Mouse (Mus musculus): Measurements from ENCODE around the gene Bhlha15. TPM values are rescaled to one million over a fixed set of nuclear protein-coding genes. Genes with fewer than 3 reads are reported as not detected.
A peak's percentile ranks its signal among the peaks of the same experiment; 100 is the strongest.

Gene Bhlha15
- polyA plus RNA-seq, 1 experiment from 2014 or later: 0.12 TPM

GRCm38 (mm10) chr5:144183248-144183559 is 6.9 kb upstream of the Bhlha15 start:
- H3K27ac ChIP-seq (ENCODE audit: low read depth, low read length): no peak overlapping the region
- 85% methylated on average over 8 of the region's 8 CpGs for WGBS
- no peaks in the 10 kb centered on the region for H3K4me1 ChIP-seq (replicated peaks; ENCODE audit: control insufficient read depth, insufficient read depth, low read length)
- DNase-seq (ENCODE audit: low spot score): no peak
- H3K4me3 ChIP-seq (ENCODE audit: low read depth, low read length): no peak overlapping the region
- H3K27me3 ChIP-seq (ENCODE audit: control insufficient read depth, insufficient read depth, low read length): no peaks in the 10 kb centered on the region
- H3K36me3 ChIP-seq (ENCODE audit: control insufficient read depth, insufficient read depth, low read length): no peaks in the 10 kb centered on the region
- ATAC-seq (replicated peaks; ENCODE audit: low FRiP score): no peak
- H3K9me3 ChIP-seq (ENCODE audit: control insufficient read depth, low read length): no peaks in the 10 kb centered on the region
- no peak overlapping the region for H3K9ac ChIP-seq (ENCODE audit: low read length)
- H3K4me2 ChIP-seq (ENCODE audit: low read depth, low read length, severe bottlenecking): no peak overlapping the region

- ATAC-seq (replicated peaks; ENCODE audit: low FRiP score): no peak
- H3K27ac ChIP-seq (ENCODE audit: low read depth, low read length): no peak overlapping the region
- no peaks in the 10 kb centered on the region for H3K4me1 ChIP-seq (replicated peaks; ENCODE audit: control insufficient read depth, insufficient read depth, low read length)
- 85% methylated on average over 7 of the region's 7 CpGs for WGBS
- H3K36me3 ChIP-seq (ENCODE audit: control insufficient read depth, insufficient read depth, low read length): no peaks in the 10 kb centered on the region
- no peak overlapping the region for H3K9ac ChIP-seq (ENCODE audit: low read length)
- DNase-seq (ENCODE audit: low spot score): no peak
- no peaks in the 10 kb centered on the region for H3K9me3 ChIP-seq (ENCODE audit: control insufficient read depth, low read length)
- no peak overlapping the region for H3K4me3 ChIP-seq (ENCODE audit: low read depth, low read length)
- no peak overlapping the region for H3K4me2 ChIP-seq (ENCODE audit: low read depth, low read length, severe bottlenecking)
- H3K27me3 ChIP-seq (ENCODE audit: control insufficient read depth, insufficient read depth, low read length): no peaks in the 10 kb centered on the region
Measured at GRCm38 (mm10) chr5:144183647-144184335, 6.3 kb upstream of the Bhlha15 start.

GRCm38 (mm10) chr5:144184350-144185045 is 5.6 kb upstream of the Bhlha15 start:
- Histone ChIP-seq H3K27ac (ENCODE audit: low read depth, low read length) (no peak overlapping the region), H3K36me3 (ENCODE audit: control insufficient read depth, insufficient read depth, low read length) (no peaks in the 10 kb centered on the region), H3K4me2 (ENCODE audit: low read depth, low read length, severe bottlenecking) (no peak overlapping the region), H3K27me3 (ENCODE audit: control insufficient read depth, insufficient read depth, low read length) (no peaks in the 10 kb centered on the region), H3K4me3 (ENCODE audit: low read depth, low read length) (no peak overlapping the region), H3K9me3 (ENCODE audit: control insufficient read depth, low read length) (no peaks in the 10 kb centered on the region), H3K4me1 (replicated peaks; ENCODE audit: control insufficient read depth, insufficient read depth, low read length) (no peaks in the 10 kb centered on the region), H3K9ac (ENCODE audit: low read length) (no peak overlapping the region)
- DNase-seq (ENCODE audit: low spot score) (peak; percentile 46), ATAC-seq (replicated peaks; ENCODE audit: low FRiP score) (no peak)
- WGBS: 90% methylated on average over 21 of the region's 21 CpGs

GRCm38 (mm10) chr5:144188422-144188821 is 1.7 kb upstream of the Bhlha15 start:
- H3K36me3 ChIP-seq (ENCODE audit: control insufficient read depth, insufficient read depth, low read length): no peaks in the 10 kb centered on the region
- no peak overlapping the region for H3K4me2 ChIP-seq (ENCODE audit: low read depth, low read length, severe bottlenecking)
- H3K27ac ChIP-seq (ENCODE audit: low read depth, low read length): no peak overlapping the region
- DNase-seq (ENCODE audit: low spot score) (no peak), ATAC-seq (replicated peaks; ENCODE audit: low FRiP score) (no peak)
- peaks cover 8% of the 10 kb centered on the region; the same call in 1 of the 2 replicates for H3K4me1 ChIP-seq (replicated peaks; ENCODE audit: control insufficient read depth, insufficient read depth, low read length)
- no peak overlapping the region for H3K9ac ChIP-seq (ENCODE audit: low read length)
- no peaks in the 10 kb centered on the region for H3K27me3 ChIP-seq (ENCODE audit: control insufficient read depth, insufficient read depth, low read length)
- H3K4me3 ChIP-seq (ENCODE audit: low read depth, low read length): no peak overlapping the region
- no peaks in the 10 kb centered on the region for H3K9me3 ChIP-seq (ENCODE audit: control insufficient read depth, low read length)
- WGBS: 89% methylated on average over 6 of the region's 6 CpGs

- ATAC-seq (replicated peaks; ENCODE audit: low FRiP score): no peak
- Histone ChIP-seq H3K27me3 (ENCODE audit: control insufficient read depth, insufficient read depth, low read length) (no peaks in the 10 kb centered on the region), H3K9me3 (ENCODE audit: control insufficient read depth, low read length) (no peaks in the 10 kb centered on the region), H3K9ac (ENCODE audit: low read length) (no peak overlapping the region), H3K4me1 (replicated peaks; ENCODE audit: control insufficient read depth, insufficient read depth, low read length) (peaks cover 8% of the 10 kb centered on the region; the same call in 1 of the 2 replicates), H3K4me2 (ENCODE audit: low read depth, low read length, severe bottlenecking) (no peak overlapping the region), H3K4me3 (ENCODE audit: low read depth, low read length) (no peak overlapping the region), H3K27ac (ENCODE audit: low read depth, low read length) (no peak overlapping the region), H3K36me3 (ENCODE audit: control insufficient read depth, insufficient read depth, low read length) (no peaks in the 10 kb centered on the region)
- no peak for DNase-seq (ENCODE audit: low spot score)
- whole genome bisulfite sequencing: 78% methylated on average over 7 of the region's 7 CpGs
Measured at GRCm38 (mm10) chr5:144189327-144189726, 759 bp upstream of the Bhlha15 start.

- Histone ChIP-seq H3K4me1 (replicated peaks; ENCODE audit: control insufficient read depth, insufficient read depth, low read length) (peaks cover 8% of the 10 kb centered on the region; the same call in 1 of the 2 replicates), H3K4me3 (ENCODE audit: low read depth, low read length) (no peak overlapping the region), H3K9me3 (ENCODE audit: control insufficient read depth, low read length) (no peaks in the 10 kb centered on the region), H3K27me3 (ENCODE audit: control insufficient read depth, insufficient read depth, low read length) (no peaks in the 10 kb centered on the region), H3K4me2 (ENCODE audit: low read depth, low read length, severe bottlenecking) (no peak overlapping the region), H3K9ac (ENCODE audit: low read length) (no peak overlapping the region), H3K36me3 (ENCODE audit: control insufficient read depth, insufficient read depth, low read length) (no peaks in the 10 kb centered on the region), H3K27ac (ENCODE audit: low read depth, low read length) (no peak overlapping the region)
- 47% methylated on average over 23 of the region's 23 CpGs for WGBS
- no peak for DNase-seq (ENCODE audit: low spot score)
- no peak for ATAC-seq (replicated peaks; ENCODE audit: low FRiP score)
Measured at GRCm38 (mm10) chr5:144191026-144191425, 940 bp downstream of the Bhlha15 start.

GRCm38 (mm10) chr5:144192673-144193072 is 2.6 kb downstream of the Bhlha15 start:
- no peak overlapping the region for H3K9ac ChIP-seq (ENCODE audit: low read length)
- no peaks in the 10 kb centered on the region for H3K36me3 ChIP-seq (ENCODE audit: control insufficient read depth, insufficient read depth, low read length)
- H3K4me1 ChIP-seq (replicated peaks; ENCODE audit: control insufficient read depth, insufficient read depth, low read length): peaks cover 8% of the 10 kb centered on the region; the same call in 1 of the 2 replicates
- no peak overlapping the region for H3K27ac ChIP-seq (ENCODE audit: low read depth, low read length)
- H3K27me3 ChIP-seq (ENCODE audit: control insufficient read depth, insufficient read depth, low read length): no peaks in the 10 kb centered on the region
- H3K4me2 ChIP-seq (ENCODE audit: low read depth, low read length, severe bottlenecking): no peak overlapping the region
- H3K9me3 ChIP-seq (ENCODE audit: control insufficient read depth, low read length): no peaks in the 10 kb centered on the region
- DNase-seq (ENCODE audit: low spot score) (no peak), ATAC-seq (replicated peaks; ENCODE audit: low FRiP score) (no peak)
- 84% methylated on average over 6 of the region's 6 CpGs for WGBS
- no peak overlapping the region for H3K4me3 ChIP-seq (ENCODE audit: low read depth, low read length)

GRCm38 (mm10) chr5:144194416-144194815 is 4.3 kb downstream of the Bhlha15 start:
- DNase-seq (ENCODE audit: low spot score): no peak
- H3K4me1 ChIP-seq (replicated peaks; ENCODE audit: control insufficient read depth, insufficient read depth, low read length): peaks cover 8% of the 10 kb centered on the region; the same call in 1 of the 2 replicates
- H3K9ac ChIP-seq (ENCODE audit: low read length): no peak overlapping the region
- H3K4me3 ChIP-seq (ENCODE audit: low read depth, low read length): no peak overlapping the region
- no peaks in the 10 kb centered on the region for H3K9me3 ChIP-seq (ENCODE audit: control insufficient read depth, low read length)
- no peak overlapping the region for H3K27ac ChIP-seq (ENCODE audit: low read depth, low read length)
- no peaks in the 10 kb centered on the region for H3K27me3 ChIP-seq (ENCODE audit: control insufficient read depth, insufficient read depth, low read length)
- no peak overlapping the region for H3K4me2 ChIP-seq (ENCODE audit: low read depth, low read length, severe bottlenecking)
- ATAC-seq (replicated peaks; ENCODE audit: low FRiP score): no peak
- H3K36me3 ChIP-seq (ENCODE audit: control insufficient read depth, insufficient read depth, low read length): no peaks in the 10 kb centered on the region
- 86% methylated on average over 7 of the region's 7 CpGs for WGBS

- H3K9ac ChIP-seq (ENCODE audit: low read length): no peak overlapping the region
- DNase-seq (ENCODE audit: low spot score): no peak
- no peaks in the 10 kb centered on the region for H3K27me3 ChIP-seq (ENCODE audit: control insufficient read depth, insufficient read depth, low read length)
- H3K4me1 ChIP-seq (replicated peaks; ENCODE audit: control insufficient read depth, insufficient read depth, low read length): 0 out of 2 replicates have a peak, but pooled peaks cover under 1% of the 10 kb centered on the region
- H3K27ac ChIP-seq (ENCODE audit: low read depth, low read length): no peak overlapping the region
- no peak overlapping the region for H3K4me2 ChIP-seq (ENCODE audit: low read depth, low read length, severe bottlenecking)
- no peaks in the 10 kb centered on the region for H3K36me3 ChIP-seq (ENCODE audit: control insufficient read depth, insufficient read depth, low read length)
- 93% methylated on average over 8 of the region's 8 CpGs for WGBS
- H3K9me3 ChIP-seq (ENCODE audit: control insufficient read depth, low read length): no peaks in the 10 kb centered on the region
- no peak overlapping the region for H3K4me3 ChIP-seq (ENCODE audit: low read depth, low read length)
- no peak for ATAC-seq (replicated peaks; ENCODE audit: low FRiP score)
Measured at GRCm38 (mm10) chr5:144195567-144195966, 5.5 kb downstream of the Bhlha15 start.

All from forebrain, embryonic 11.5 days (tissue).